Mouse (Mus musculus): ENCODE measurements around the gene Wdr95. TPM values are rescaled to one million over a fixed set of nuclear protein-coding genes. Genes with fewer than 3 reads are reported as not detected.

Wdr95 gene
- polyA plus RNA-seq, 1 experiment from 2014 or later, result not detected

GRCm38 (mm10) chr5:149616138-149616537, 87.7 kb downstream of the Wdr95 start:
- no peaks in the 10 kb centered on the region for H3K9me3 ChIP-seq (ENCODE audit: control insufficient read depth, low read depth, low read length)
- no peak overlapping the region for H3K4me3 ChIP-seq (ENCODE audit: low read depth, low read length)
- no peak for ATAC-seq (ENCODE audit: insufficient number of reproducible peaks, insufficient read depth, low FRiP score, low read depth)
- no peaks in the 10 kb centered on the region for H3K27me3 ChIP-seq (ENCODE audit: control insufficient read depth, insufficient read depth, low read length)
- H3K36me3 ChIP-seq (ENCODE audit: control insufficient read depth, insufficient read depth, low read length), result peaks cover 53% of the 10 kb centered on the region
- WGBS, result 65% methylated on average over 1 of the region's 1 CpGs
- 0 out of 2 replicates have a peak, but pooled peaks cover 2% of the 10 kb centered on the region for H3K4me1 ChIP-seq (ENCODE audit: control insufficient read depth, insufficient read depth, low read length)
- no peak overlapping the region for H3K27ac ChIP-seq (ENCODE audit: low read length)
- H3K4me2 ChIP-seq (replicated peaks; ENCODE audit: low read depth, low read length), result no peak overlapping the region
- H3K9ac ChIP-seq (replicated peaks; ENCODE audit: low read depth, low read length), result no peak overlapping the region

- 90% methylated on average over 10 of the region's 10 CpGs for WGBS
- Histone ChIP-seq H3K4me3 (ENCODE audit: low read depth, low read length) (no peak overlapping the region), H3K4me1 (ENCODE audit: control insufficient read depth, insufficient read depth, low read length) (0 out of 2 replicates have a peak, but pooled peaks cover 2% of the 10 kb centered on the region), H3K9me3 (ENCODE audit: control insufficient read depth, low read depth, low read length) (no peaks in the 10 kb centered on the region), H3K36me3 (ENCODE audit: control insufficient read depth, insufficient read depth, low read length) (peaks cover 60% of the 10 kb centered on the region), H3K4me2 (replicated peaks; ENCODE audit: low read depth, low read length) (no peak overlapping the region), H3K27ac (ENCODE audit: low read length) (no peak overlapping the region), H3K27me3 (ENCODE audit: control insufficient read depth, insufficient read depth, low read length) (no peaks in the 10 kb centered on the region), H3K9ac (replicated peaks; ENCODE audit: low read depth, low read length) (no peak overlapping the region)
- ATAC-seq (ENCODE audit: insufficient number of reproducible peaks, insufficient read depth, low FRiP score, low read depth), result no peak
Measured at GRCm38 (mm10) chr5:149616817-149617216, 88.3 kb downstream of the Wdr95 start.

- H3K27ac ChIP-seq (ENCODE audit: low read length), result no peak overlapping the region
- WGBS, result 90% methylated on average over 6 of the region's 6 CpGs
- H3K9ac ChIP-seq (replicated peaks; ENCODE audit: low read depth, low read length), result no peak overlapping the region
- H3K4me1 ChIP-seq (ENCODE audit: control insufficient read depth, insufficient read depth, low read length), result no peaks in the 10 kb centered on the region
- no peak overlapping the region for H3K4me3 ChIP-seq (ENCODE audit: low read depth, low read length)
- no peaks in the 10 kb centered on the region for H3K9me3 ChIP-seq (ENCODE audit: control insufficient read depth, low read depth, low read length)
- ATAC-seq (ENCODE audit: insufficient number of reproducible peaks, insufficient read depth, low FRiP score, low read depth), result no peak
- H3K4me2 ChIP-seq (replicated peaks; ENCODE audit: low read depth, low read length), result no peak overlapping the region
- no peaks in the 10 kb centered on the region for H3K27me3 ChIP-seq (ENCODE audit: control insufficient read depth, insufficient read depth, low read length)
- peaks cover 70% of the 10 kb centered on the region for H3K36me3 ChIP-seq (ENCODE audit: control insufficient read depth, insufficient read depth, low read length)
Measured at GRCm38 (mm10) chr5:149617776-149618425, 89.4 kb downstream of the Wdr95 start.

GRCm38 (mm10) chr5:149622152-149622551, 93.7 kb downstream of the Wdr95 start:
- Histone ChIP-seq H3K4me2 (replicated peaks; ENCODE audit: low read depth, low read length) (no peak overlapping the region), H3K4me1 (ENCODE audit: control insufficient read depth, insufficient read depth, low read length) (no peaks in the 10 kb centered on the region), H3K9me3 (ENCODE audit: control insufficient read depth, low read depth, low read length) (no peaks in the 10 kb centered on the region), H3K27me3 (ENCODE audit: control insufficient read depth, insufficient read depth, low read length) (no peaks in the 10 kb centered on the region), H3K36me3 (ENCODE audit: control insufficient read depth, insufficient read depth, low read length) (peaks cover 91% of the 10 kb centered on the region), H3K9ac (replicated peaks; ENCODE audit: low read depth, low read length) (no peak overlapping the region), H3K27ac (ENCODE audit: low read length) (no peak overlapping the region), H3K4me3 (ENCODE audit: low read depth, low read length) (no peak overlapping the region)
- WGBS, result 63% methylated on average over 7 of the region's 7 CpGs
- no peak for ATAC-seq (ENCODE audit: insufficient number of reproducible peaks, insufficient read depth, low FRiP score, low read depth)

- ATAC-seq (ENCODE audit: insufficient number of reproducible peaks, insufficient read depth, low FRiP score, low read depth), result no peak
- Histone ChIP-seq H3K27me3 (ENCODE audit: control insufficient read depth, insufficient read depth, low read length) (no peaks in the 10 kb centered on the region), H3K4me2 (replicated peaks; ENCODE audit: low read depth, low read length) (no peak overlapping the region), H3K4me3 (ENCODE audit: low read depth, low read length) (no peak overlapping the region), H3K36me3 (ENCODE audit: control insufficient read depth, insufficient read depth, low read length) (peaks cover 91% of the 10 kb centered on the region), H3K4me1 (ENCODE audit: control insufficient read depth, insufficient read depth, low read length) (no peaks in the 10 kb centered on the region), H3K27ac (ENCODE audit: low read length) (no peak overlapping the region), H3K9me3 (ENCODE audit: control insufficient read depth, low read depth, low read length) (no peaks in the 10 kb centered on the region), H3K9ac (replicated peaks; ENCODE audit: low read depth, low read length) (no peak overlapping the region)
- 47% methylated on average over 6 of the region's 6 CpGs for WGBS
Measured at GRCm38 (mm10) chr5:149622644-149623043, 94.2 kb downstream of the Wdr95 start.

- ATAC-seq (ENCODE audit: insufficient number of reproducible peaks, insufficient read depth, low FRiP score, low read depth), result no peak
- no peak overlapping the region for H3K9ac ChIP-seq (replicated peaks; ENCODE audit: low read depth, low read length)
- no peak overlapping the region for H3K4me2 ChIP-seq (replicated peaks; ENCODE audit: low read depth, low read length)
- no peak overlapping the region for H3K4me3 ChIP-seq (ENCODE audit: low read depth, low read length)
- no peaks in the 10 kb centered on the region for H3K9me3 ChIP-seq (ENCODE audit: control insufficient read depth, low read depth, low read length)
- WGBS, result 77% methylated on average over 8 of the region's 8 CpGs
- peaks cover 87% of the 10 kb centered on the region for H3K36me3 ChIP-seq (ENCODE audit: control insufficient read depth, insufficient read depth, low read length)
- no peaks in the 10 kb centered on the region for H3K27me3 ChIP-seq (ENCODE audit: control insufficient read depth, insufficient read depth, low read length)
- no peaks in the 10 kb centered on the region for H3K4me1 ChIP-seq (ENCODE audit: control insufficient read depth, insufficient read depth, low read length)
- H3K27ac ChIP-seq (ENCODE audit: low read length), result no peak overlapping the region
Measured at GRCm38 (mm10) chr5:149623815-149624675, 95.6 kb downstream of the Wdr95 start.

- H3K27me3 ChIP-seq (ENCODE audit: control insufficient read depth, insufficient read depth, low read length), result no peaks in the 10 kb centered on the region
- WGBS, result 86% methylated on average over 3 of the region's 3 CpGs
- H3K9ac ChIP-seq (replicated peaks; ENCODE audit: low read depth, low read length), result no peak overlapping the region
- no peak overlapping the region for H3K4me3 ChIP-seq (ENCODE audit: low read depth, low read length)
- no peaks in the 10 kb centered on the region for H3K9me3 ChIP-seq (ENCODE audit: control insufficient read depth, low read depth, low read length)
- peaks cover 87% of the 10 kb centered on the region for H3K36me3 ChIP-seq (ENCODE audit: control insufficient read depth, insufficient read depth, low read length)
- H3K27ac ChIP-seq (ENCODE audit: low read length), result no peak overlapping the region
- H3K4me1 ChIP-seq (ENCODE audit: control insufficient read depth, insufficient read depth, low read length), result no peaks in the 10 kb centered on the region
- ATAC-seq (ENCODE audit: insufficient number of reproducible peaks, insufficient read depth, low FRiP score, low read depth), result no peak
- H3K4me2 ChIP-seq (replicated peaks; ENCODE audit: low read depth, low read length), result no peak overlapping the region
Measured at GRCm38 (mm10) chr5:149625547-149625946, 97.1 kb downstream of the Wdr95 start.

GRCm38 (mm10) chr5:149634409-149635035, 106.0 kb downstream of the Wdr95 start:
- H3K4me2 ChIP-seq (replicated peaks; ENCODE audit: low read depth, low read length), result peak overlapping the region; percentile 58
- H3K4me1 ChIP-seq (ENCODE audit: control insufficient read depth, insufficient read depth, low read length), result peaks cover 13% of the 10 kb centered on the region
- 61% methylated on average over 11 of the region's 11 CpGs for WGBS
- H3K36me3 ChIP-seq (ENCODE audit: control insufficient read depth, insufficient read depth, low read length), result peaks cover 35% of the 10 kb centered on the region
- H3K27ac ChIP-seq (ENCODE audit: low read length), result no peak overlapping the region
- no peaks in the 10 kb centered on the region for H3K9me3 ChIP-seq (ENCODE audit: control insufficient read depth, low read depth, low read length)
- H3K9ac ChIP-seq (replicated peaks; ENCODE audit: low read depth, low read length), result no peak overlapping the region; the same call in 1 of the 2 replicates
- H3K4me3 ChIP-seq (ENCODE audit: low read depth, low read length), result peak overlapping the region; percentile 71
- no peaks in the 10 kb centered on the region for H3K27me3 ChIP-seq (ENCODE audit: control insufficient read depth, insufficient read depth, low read length)
- ATAC-seq (ENCODE audit: insufficient number of reproducible peaks, insufficient read depth, low FRiP score, low read depth), result no peak

Data from stomach, embryonic 14.5 days (tissue).